Mouse (Mus musculus) small intestine, adult 2 months (tissue): Measurements from ENCODE around the gene Tob2. TPM values are rescaled to one million over a fixed set of nuclear protein-coding genes. Genes with fewer than 3 reads are reported as not detected.
A peak's percentile ranks its signal among the peaks of the same experiment; 100 is the strongest.

ENCODE experiments used
- H3K27ac ChIP-seq: fragments of 200-500 bp; 2 replicates; pipeline ENCODE4 v1.5.1; 2012; ENCODE audit warnings: low read depth, low read length, control low read depth, inconsistent platforms; ENCODE audit not compliant: insufficient read depth
- H3K27me3 ChIP-seq: fragments of 200-500 bp; 2 replicates; pipeline ENCODE4 v1.6.1; 2012; ENCODE audit warnings: mild to moderate bottlenecking, moderate library complexity, low read length, inconsistent platforms; ENCODE audit not compliant: control insufficient read depth, insufficient read depth
- H3K36me3 ChIP-seq: fragments of 200-500 bp; 2 replicates; pipeline ENCODE4 v1.6.1; 2012; ENCODE audit warnings: mild to moderate bottlenecking, low read length, control low read depth, inconsistent platforms; ENCODE audit not compliant: control insufficient read depth, insufficient read depth
- H3K4me1 ChIP-seq: fragments of 200-500 bp; 2 replicates; pipeline ENCODE4 v1.6.1; 2012; ENCODE audit warnings: low read length, inconsistent platforms, mixed read lengths; ENCODE audit not compliant: control insufficient read depth, insufficient read depth, insufficient read length
- H3K4me3 ChIP-seq: fragments of 200-500 bp; 2 replicates; pipeline ENCODE4 v1.5.1; 2012; ENCODE audit warnings: low read depth, mild to moderate bottlenecking, control low read depth, inconsistent platforms, low read length, moderate library complexity
- CTCF ChIP-seq: fragments of 200-500 bp; IDR thresholded peaks from 2 replicates; pipeline ENCODE4 v1.5.1; 2012; ENCODE audit warnings: low read depth, mild to moderate bottlenecking, control low read depth, inconsistent platforms, low read length, moderate library complexity, mixed read lengths; ENCODE audit not compliant: insufficient replicate concordance, insufficient read length; ENCODE audit errors: extremely low read depth
- POLR2A ChIP-seq: fragments of 200-500 bp; IDR thresholded peaks from 2 replicates; pipeline ENCODE4 v1.6.1; 2012; ENCODE audit warnings: low read depth, mild to moderate bottlenecking, control low read depth, inconsistent platforms, low read length, moderate library complexity
- WGBS: fragments of 180-500 bp; shearing (Covaris S2); methylation state at CpG from one replicate; pipeline ENCODE4 v1.1.7; 2018; 5-methylcytosine and 5-hydroxymethylcytosine counted together
- polyA plus RNA-seq: library from polyadenylated mRNA; depleted of rRNA; stranded (reverse); fragments of >200 nt; gene quantifications from 2 replicates; pipeline ENCODE4 v1.2.3, GENCODE M21; 2012; rRNA removed

Tob2 gene
- 14.7 and 33.2 TPM in 2 replicates for polyA plus RNA-seq

- H3K4me3 ChIP-seq = peak within 1 kb of the TSS; percentile 88
- peaks cover 6% of the 10 kb centered on the region; the same call in 1 of the 2 replicates for H3K36me3 ChIP-seq
- WGBS = under 1% methylated on average over 44 of the region's 44 CpGs
- no peaks in the 10 kb centered on the region for H3K27me3 ChIP-seq
- TF ChIP-seq POLR2A (no peak), CTCF (0 out of 2 replicates have a peak, but pooled peaks have one; percentile 8)
- H3K27ac ChIP-seq = peak within 1 kb of the TSS; percentile 99
- H3K4me1 ChIP-seq = peaks cover 8% of the 10 kb centered on the region; the same call in 1 of the 2 replicates
These were observed at the start of gene Tob2 for GRCm38 (mm10) chr15:81858517-81859329. TSS of gene Tob2 (minus strand) at chr15:81858796.

- WGBS = 82% methylated on average over 8 of the region's 8 CpGs
- H3K36me3 ChIP-seq = peaks cover 84% of the 10 kb centered on the region
These were observed 49.4 kb upstream of the Tob2 start for GRCm38 (mm10) chr15:81907953-81908352.

GRCm38 (mm10) chr15:81904939-81905338, 46.3 kb upstream of the Tob2 start:
- Histone ChIP-seq H3K4me3 (no peak overlapping the region), H3K27ac (no peak overlapping the region), H3K36me3 (peaks cover 82% of the 10 kb centered on the region), H3K27me3 (no peaks in the 10 kb centered on the region), H3K4me1 (0 out of 2 replicates have a peak, but pooled peaks cover 1% of the 10 kb centered on the region)
- TF ChIP-seq POLR2A (no peak), CTCF (peak; percentile 63; the same call in 1 of the 2 replicates)
- 39% methylated on average over 2 of the region's 2 CpGs for WGBS

More at GRCm38 (mm10) chr15:81907953-81908352, 49.4 kb upstream of the Tob2 start:
- H3K4me1 ChIP-seq = no peaks in the 10 kb centered on the region
- no peak overlapping the region for H3K4me3 ChIP-seq
- H3K27ac ChIP-seq = no peak overlapping the region
- TF ChIP-seq CTCF = no peak
- no peaks in the 10 kb centered on the region for H3K27me3 ChIP-seq

- WGBS = 33% methylated on average over 2 of the region's 2 CpGs
- peaks cover 26% of the 10 kb centered on the region for H3K4me1 ChIP-seq
- H3K36me3 ChIP-seq = peaks cover 67% of the 10 kb centered on the region
- no peak overlapping the region for H3K4me3 ChIP-seq
- TF ChIP-seq POLR2A (no peak), CTCF (no peak)
- no peaks in the 10 kb centered on the region for H3K27me3 ChIP-seq
- peak overlapping the region; percentile 80 for H3K27ac ChIP-seq
These were observed 40.2 kb upstream of the Tob2 start for GRCm38 (mm10) chr15:81898751-81899150.

GRCm38 (mm10) chr15:81897607-81898285, 39.1 kb upstream of the Tob2 start:
- no peaks in the 10 kb centered on the region for H3K27me3 ChIP-seq
- H3K27ac ChIP-seq = peak overlapping the region; percentile 80
- 39% methylated on average over 5 of the region's 5 CpGs for WGBS
- TF ChIP-seq CTCF = no peak
- TF ChIP-seq POLR2A = no peak
- peaks cover 28% of the 10 kb centered on the region for H3K4me1 ChIP-seq
- peaks cover 61% of the 10 kb centered on the region for H3K36me3 ChIP-seq
- H3K4me3 ChIP-seq = no peak overlapping the region

GRCm38 (mm10) chr15:81896407-81896806, 37.8 kb upstream of the Tob2 start:
- H3K36me3 ChIP-seq = peaks cover 59% of the 10 kb centered on the region
- no peak overlapping the region for H3K27ac ChIP-seq
- WGBS = 67% methylated on average over 2 of the region's 2 CpGs
- H3K4me3 ChIP-seq = no peak overlapping the region
- peaks cover 38% of the 10 kb centered on the region for H3K4me1 ChIP-seq
- H3K27me3 ChIP-seq = no peaks in the 10 kb centered on the region
- TF ChIP-seq POLR2A (no peak), CTCF (no peak)

- no peak for TF ChIP-seq POLR2A
- no peak for TF ChIP-seq CTCF
- H3K4me3 ChIP-seq = no peak overlapping the region
- H3K36me3 ChIP-seq = peaks cover 62% of the 10 kb centered on the region
- WGBS = 23% methylated on average over 1 of the region's 1 CpGs
- H3K27me3 ChIP-seq = no peaks in the 10 kb centered on the region
- peaks cover 34% of the 10 kb centered on the region for H3K4me1 ChIP-seq
- peak overlapping the region; percentile 84 for H3K27ac ChIP-seq
These were observed 35.4 kb upstream of the Tob2 start for GRCm38 (mm10) chr15:81894002-81894401.
